Mouse (Mus musculus) adipocyte (in vitro differentiated cells): ENCODE measurements around the gene Klhl42.
A peak's percentile ranks its signal among the peaks of the same experiment; 100 is the strongest.

Experiments
- DNase-seq: peaks from one replicate; pipeline ENCODE4 v3.0.0-alpha.2; 2016; ENCODE audit warnings: low spot score

Klhl42 gene

GRCm38 (mm10) chr6:147151839-147152238 is 60.7 kb downstream of the Klhl42 start:
- DNase-seq = no peak

GRCm38 (mm10) chr6:147155085-147155484 is 63.9 kb downstream of the Klhl42 start:
- DNase-seq = peak; percentile 70

DNA sequence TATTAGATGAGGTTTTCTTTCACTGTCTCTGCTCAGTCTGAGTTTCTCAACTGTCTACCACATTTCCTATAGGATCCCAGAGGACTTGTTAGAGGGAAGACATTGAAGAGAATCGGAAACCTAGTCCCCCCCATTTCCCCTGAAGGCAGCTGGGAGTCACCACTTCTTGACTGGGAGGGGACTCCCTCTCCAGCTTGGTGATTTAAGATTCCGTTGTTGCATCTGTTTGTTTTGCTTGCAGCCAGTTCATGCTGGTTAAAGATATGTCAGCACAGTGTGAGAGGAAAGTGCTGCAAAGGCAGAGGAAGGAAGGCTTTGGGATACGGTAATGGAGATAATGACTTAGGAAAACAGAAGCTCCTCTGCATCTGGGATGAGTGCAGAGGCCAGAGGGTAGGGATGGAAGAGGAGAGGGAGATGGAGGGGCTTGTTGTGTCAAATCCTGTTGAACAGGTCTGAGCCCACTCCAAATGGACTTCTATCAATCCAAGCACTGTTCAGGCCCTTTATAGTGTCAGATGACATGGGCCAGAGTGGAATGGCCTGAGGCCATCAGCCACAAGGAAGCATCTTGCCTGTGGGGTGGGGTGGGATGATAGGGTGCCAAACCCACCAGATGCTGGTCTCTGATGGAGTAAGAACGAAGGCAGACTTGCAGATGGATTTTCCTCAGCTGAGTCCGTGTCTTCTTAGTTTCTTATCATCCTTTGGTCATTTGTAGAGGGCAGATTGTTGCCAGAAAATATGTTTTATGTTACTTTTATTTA is 70.8 kb downstream of the Klhl42 start:
- DNase-seq = no peak
